Mouse (Mus musculus): Measurements from ENCODE around the gene Sorcs3.

Gene Sorcs3

DNA sequence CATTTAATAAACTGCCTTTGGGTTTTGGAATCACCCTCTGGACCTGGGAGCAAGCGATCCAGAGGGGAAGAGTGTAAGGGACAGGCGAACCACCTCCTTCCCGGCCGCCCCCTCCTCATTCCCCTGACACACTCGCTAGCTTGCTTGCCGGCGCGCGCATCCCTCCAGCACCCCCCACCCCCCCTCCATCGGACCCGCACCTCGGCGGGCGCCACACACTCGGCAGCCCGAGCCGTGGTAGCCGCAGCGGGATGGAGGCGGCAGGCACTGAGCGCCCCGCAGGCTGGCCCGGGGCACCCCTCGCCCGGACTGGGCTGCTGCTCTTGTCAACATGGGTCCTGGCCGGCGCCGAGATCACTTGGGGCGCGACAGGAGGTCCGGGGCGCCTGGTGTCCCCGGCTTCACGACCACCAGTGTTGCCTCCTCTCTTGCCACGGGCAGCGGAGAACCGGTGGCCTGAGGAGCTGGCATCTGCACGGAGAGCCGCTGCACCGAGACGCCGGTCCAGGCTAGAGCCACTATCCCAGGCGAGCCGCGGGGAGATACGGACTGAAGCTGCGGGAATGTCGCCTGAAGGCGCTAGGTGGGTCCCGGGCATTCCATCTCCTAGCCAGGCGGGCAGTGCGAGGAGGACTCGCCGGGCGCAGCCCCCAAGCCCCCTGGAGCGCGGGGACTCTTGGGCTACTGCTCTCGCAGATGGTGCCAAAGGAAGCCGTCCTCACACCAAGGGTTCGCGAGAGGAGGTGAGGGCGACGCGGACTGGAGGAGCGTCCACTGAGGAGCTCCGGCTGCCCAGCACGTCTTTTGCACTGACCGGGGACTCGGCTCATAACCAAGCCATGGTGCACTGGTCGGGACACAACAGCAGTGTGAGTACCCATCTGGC, at the start of gene Sorcs3:
Gene Sorcs3, plus strand, starts transcription at position 97 of the 886 bp plus-strand sequence.
- DNase-seq (ENCODE audit: low read depth, low spot score), result no peak

DNA sequence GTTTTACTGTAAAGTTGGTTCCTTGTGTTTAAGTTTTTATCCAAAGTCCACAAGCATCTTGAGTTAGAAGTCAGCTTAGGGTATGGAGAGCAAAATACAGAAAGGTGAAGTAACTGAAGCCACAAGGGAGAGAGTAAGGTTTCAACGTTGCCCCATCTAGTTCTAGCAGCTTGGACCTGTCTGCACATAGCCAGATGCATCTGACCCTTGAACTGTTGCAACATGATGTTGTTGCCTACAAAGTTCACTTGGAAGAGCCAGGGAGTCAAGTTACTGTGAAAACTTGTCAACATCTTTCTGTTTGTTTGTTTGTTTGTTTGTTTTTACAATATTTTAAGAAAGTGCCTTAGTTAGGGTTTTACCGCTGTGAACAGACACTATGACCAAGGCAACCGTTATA, 40.5 kb upstream of the Sorcs3 start:
- no peak for DNase-seq (ENCODE audit: low read depth, low spot score)

DNA sequence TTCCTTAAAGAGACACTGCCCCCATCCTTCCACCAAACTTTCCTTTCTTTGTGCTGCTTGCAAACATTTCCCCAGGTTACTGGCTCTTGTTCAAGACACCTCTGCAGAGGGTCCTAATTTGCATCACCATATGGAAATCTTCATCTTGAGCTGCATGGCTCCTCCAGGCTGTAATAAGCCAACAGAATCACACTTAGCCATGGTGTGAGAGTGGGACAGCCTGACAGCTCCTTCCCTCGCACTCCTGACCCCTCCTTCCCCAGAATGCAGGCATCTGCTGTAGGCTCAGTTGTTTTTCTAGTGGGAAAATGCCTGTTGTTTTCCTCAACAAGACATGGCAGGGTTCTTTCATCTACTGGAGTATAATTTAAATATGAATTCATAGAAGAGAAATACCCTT, 38.7 kb upstream of the Sorcs3 start:
- no peak for DNase-seq (ENCODE audit: low read depth, low spot score)

DNA sequence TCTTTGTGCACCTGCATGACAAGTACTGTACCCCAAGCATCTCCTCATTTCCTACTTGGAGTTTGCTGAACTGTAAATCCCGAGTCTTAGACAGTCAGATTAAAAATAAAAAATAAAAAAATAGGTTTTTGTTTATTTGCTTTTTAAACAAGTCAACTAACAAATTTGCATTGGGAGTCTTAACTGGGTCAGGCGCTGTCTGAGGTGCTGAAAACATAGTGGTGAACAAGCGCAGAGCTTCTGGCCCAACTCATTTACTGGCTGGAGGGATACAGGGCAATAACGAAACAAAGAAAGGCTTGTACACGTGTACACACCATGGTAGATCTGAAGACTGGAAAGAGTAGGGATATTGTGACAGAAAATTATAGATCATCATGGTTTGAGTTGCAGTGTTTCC, 37.5 kb upstream of the Sorcs3 start:
- no peak for DNase-seq (ENCODE audit: low read depth, low spot score)

DNA sequence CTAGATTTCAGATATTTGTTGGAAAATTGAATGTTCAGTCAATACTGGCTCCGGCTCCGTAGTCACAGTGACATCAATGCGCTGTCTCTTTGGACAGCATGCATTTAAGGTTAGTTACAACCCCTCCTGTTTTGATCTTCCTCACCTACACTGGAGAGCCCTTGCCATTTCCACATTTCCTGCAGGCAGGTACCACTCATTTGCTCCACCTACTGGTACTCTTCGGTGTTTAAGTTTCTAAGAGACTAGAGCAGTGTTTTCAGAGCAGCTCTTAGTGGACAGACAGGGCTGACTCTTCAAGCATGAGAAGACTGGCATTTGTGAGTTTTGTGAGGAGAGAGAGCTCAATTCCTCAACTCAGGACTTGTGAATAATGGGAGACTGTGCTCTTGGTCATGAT, 31.1 kb upstream of the Sorcs3 start:
- DNase-seq (ENCODE audit: low read depth, low spot score), result no peak

DNA sequence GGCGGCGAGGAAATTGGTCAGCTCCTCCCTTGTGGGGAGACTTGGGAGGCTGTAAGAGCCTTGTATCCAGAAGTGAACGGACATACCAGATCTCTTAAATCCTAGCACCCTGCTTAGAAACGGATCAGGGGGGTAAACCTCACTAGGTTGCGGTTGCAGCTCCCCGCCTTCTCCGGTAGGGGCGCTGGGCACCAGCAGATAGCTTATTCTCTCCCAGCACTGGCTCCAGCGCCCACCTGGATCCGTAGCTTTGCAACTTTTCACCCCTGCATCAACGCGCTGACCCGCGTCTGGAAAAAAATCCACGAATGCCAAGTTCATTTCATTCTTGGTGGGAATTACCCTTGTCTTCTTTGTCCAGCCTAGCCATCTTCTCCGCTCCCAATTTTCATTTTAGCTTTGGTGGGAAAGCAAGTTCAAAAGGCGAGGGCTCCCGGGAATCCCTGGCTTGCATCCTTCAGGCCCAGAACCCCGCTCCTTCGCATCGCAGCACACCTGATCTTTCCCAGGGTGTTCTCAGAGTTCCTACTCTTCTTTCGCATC, 1.8 kb upstream of the Sorcs3 start:
- DNase-seq (ENCODE audit: low read depth, low spot score), result no peak

DNA sequence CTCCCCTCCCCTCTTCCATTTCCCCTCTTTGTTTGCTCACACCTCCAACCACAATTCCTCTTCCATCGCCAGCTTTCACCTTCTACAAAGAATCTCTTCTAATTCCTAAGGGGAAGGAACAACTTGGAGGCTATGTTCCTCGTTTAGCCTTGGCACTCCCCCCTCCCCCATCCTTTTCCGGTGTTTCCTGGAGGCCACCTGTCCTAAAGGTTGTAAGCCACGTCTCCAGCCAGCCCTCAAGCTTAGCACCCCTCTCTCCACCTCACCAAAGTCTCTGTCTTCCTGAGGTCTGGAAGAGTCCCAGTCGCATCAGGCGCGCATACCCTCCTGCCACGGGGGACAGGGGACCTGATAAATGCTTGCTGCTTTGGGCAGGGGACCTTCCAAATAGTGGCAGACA, 1.3 kb upstream of the Sorcs3 start:
- DNase-seq (ENCODE audit: low read depth, low spot score), result no peak

DNA sequence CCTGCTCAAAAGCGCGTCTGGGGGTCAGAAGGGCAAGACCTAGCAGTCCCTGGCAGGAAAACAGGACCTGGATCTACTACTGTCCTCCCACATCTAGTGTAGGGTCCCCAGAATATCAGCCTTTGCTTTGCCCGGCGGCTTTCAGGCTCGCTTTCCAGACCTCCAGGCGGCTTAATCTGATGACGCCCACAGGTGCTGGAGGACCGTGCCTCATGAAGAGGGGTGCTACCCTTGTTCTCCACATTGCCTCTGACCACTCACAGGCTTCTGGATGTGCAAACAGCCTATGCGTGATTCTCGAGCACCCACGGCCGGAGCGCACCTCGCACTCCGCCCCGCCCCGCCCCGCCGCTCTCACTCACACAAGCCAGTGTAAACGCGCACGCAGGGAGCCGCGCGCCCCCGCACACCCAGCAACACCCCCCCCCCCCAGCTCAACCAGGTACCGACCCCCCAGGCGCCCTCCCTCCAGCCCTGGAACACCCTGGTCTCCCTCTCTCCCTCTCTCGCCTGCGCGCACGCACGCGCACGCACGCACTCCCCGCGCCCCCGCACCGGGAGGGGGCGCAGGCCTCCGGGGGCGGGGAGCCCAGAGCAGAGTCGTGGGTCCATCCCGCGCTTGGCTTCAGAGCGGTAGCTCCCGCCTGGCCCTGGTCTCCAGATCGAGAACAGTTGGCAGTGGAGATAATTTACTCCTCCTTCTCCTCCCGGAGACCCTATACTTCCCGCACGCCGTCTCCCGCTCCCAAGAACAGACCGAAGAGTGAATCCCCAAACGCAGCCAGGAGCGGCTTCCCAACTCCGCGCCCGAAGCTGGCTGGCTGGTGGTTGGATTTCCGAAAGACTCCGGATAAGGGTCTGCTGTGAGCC, 698 bp upstream of the Sorcs3 start:
- no peak for DNase-seq (ENCODE audit: low read depth, low spot score)

DNA sequence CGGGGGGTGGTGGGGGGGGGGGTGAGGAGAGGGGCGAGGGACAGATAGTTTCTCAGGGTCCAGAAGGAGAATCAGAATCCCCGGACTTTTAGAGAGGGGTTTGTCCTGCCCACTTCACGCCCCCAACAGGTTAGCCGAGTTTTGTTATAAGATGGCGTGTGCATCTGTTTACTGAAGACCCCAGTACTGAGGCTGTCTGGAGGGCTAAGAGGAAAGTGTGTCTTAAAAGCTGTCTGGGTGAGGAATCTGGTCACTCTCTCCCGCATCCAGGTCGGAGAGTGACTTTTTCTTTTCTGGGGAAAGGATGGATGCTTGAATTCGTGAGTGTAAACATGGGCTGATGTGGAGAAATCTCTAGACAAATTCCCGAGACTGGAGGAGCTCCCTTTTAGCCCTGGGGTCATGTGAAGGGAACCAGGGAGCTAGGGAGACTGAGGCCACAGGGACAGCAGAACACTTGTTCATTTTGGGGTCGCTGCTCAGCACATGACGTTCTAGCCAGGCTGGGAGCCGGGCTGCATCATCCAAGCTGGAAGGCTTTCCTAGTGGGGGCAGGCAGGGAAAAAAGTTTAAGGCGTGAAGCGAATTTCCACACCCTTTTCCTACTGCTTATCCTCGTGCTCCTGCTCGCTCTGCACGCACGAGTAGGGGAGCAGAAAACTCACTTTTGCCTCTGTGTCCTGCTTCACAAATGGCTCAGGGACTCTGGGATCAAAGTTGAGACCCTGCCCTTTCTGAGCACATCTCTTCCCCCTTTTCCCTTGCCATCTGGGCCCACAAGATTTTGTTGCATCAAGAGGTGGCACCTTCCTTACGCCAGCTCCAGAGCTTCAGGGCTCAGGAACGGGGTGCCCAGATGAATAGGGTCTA, 1.3 kb downstream of the Sorcs3 start:
- DNase-seq (ENCODE audit: low read depth, low spot score), result no peak

DNA sequence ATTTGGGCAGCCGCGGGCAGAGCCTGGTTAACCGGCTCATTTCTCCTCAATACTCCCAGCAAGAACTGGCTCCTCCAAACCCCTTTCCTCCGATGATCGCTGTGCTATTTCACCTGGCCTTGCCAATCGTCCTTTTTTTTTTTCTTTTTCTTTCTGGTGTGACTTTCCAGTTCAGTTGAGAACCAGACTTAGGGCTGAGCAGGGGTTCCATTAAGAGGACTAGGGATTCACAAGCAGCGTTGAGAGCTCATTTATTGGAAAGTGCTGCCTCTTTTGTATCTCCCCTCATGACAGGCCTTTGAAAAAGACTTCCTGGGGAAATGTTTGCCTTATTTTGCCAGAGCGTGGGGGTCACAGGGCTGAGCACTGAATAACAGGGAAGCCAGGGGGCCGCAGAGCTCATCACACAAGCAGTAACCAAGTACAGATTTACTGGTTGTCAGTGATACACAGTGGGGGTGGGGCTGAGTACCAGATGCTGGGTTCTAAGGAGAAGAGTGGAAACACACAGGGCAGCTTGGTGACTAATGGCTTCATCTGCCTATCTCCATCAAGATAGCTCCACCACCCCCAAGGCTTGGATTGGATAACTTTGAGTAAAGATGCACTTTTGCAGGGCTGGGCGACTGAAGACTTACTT, 2.0 kb downstream of the Sorcs3 start:
- DNase-seq (ENCODE audit: low read depth, low spot score), result no peak

DNA sequence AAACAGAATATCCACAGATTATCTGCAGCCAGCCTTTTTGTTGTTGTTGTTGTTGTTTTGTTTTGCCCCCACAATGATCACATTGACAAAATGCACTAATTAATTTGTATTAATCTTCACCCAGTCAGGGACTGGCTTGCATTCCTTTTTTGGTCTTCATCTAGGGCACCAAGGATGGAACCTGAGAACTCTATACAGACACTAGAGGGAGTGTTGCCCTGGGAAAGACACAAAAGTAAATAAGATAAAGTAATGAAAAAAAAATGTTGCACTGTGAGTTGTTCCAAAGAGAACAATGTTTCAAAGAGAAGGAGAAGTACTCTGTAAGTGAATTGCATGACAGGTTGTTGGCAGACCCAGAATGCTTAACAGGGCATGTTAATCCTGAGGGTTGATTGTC, 9.6 kb downstream of the Sorcs3 start:
- no peak for DNase-seq (ENCODE audit: low read depth, low spot score)

DNA sequence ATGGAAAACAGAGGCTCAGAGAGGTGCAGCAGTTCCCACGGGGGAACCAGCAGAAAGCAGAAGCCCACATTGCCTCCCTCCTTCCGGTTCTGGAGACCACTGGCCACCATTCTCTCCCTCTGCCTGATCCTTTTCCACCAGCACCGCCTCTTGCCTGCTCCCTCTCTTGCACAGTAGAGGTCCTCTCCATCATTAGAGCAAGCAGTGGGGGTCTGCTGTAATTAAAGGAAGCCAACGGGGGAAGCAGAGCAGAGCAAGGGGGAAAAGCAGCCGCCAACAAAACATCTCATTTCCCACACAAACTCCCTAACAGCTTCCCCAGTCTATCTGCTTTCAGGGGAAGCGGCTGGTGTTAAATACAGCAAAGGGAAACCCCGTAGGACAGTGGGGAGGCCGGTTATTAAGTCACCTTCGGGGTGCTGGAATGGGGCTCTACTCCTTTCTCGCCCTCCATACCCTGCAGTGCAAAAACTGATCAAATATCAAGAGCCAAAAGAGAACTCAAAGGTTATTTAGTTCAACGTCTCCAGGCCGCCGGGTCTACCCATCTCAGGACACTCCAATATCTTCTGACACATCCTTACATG, 32.1 kb downstream of the Sorcs3 start:
- no peak for DNase-seq (ENCODE audit: low read depth, low spot score)

DNA sequence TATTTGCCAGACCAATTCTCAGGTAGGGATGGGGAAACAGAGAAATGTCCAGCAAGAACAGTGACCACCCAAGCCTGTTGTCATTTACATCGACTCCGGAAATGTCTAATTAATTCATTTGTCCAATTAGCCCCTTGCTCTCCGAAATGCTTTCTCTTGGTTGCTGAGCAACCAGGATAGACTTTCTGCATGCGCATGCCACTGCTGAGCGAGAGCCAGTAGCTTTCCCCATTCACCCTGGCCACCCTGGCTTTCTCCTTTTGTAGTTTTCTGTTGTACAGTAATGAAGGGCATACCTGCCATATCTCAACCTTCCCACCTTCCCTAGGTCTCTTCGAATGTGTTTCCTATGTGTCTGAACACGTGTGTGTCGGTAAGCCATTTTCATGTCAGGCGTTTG, 32.6 kb downstream of the Sorcs3 start:
- DNase-seq (ENCODE audit: low read depth, low spot score), result no peak

DNA sequence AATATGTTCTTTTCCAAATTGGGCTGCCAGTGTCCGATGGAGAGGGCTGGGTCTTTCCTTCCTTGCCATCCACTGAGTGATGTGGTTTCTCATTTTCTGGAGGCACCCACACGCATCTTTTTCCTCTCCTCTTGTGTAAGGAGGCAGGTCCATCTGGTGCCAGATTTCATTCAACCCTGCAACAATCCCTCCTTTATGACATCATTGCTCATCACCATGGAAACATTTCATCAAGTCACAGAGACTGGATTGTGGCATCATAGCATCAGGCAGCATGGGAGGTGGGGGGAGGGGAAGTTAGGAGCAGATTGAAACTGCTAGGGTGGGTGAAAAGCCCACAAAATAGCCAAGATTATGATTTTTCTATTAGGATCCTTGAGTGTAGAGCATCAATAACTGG, 35.1 kb downstream of the Sorcs3 start:
- no peak for DNase-seq (ENCODE audit: low read depth, low spot score)

DNA sequence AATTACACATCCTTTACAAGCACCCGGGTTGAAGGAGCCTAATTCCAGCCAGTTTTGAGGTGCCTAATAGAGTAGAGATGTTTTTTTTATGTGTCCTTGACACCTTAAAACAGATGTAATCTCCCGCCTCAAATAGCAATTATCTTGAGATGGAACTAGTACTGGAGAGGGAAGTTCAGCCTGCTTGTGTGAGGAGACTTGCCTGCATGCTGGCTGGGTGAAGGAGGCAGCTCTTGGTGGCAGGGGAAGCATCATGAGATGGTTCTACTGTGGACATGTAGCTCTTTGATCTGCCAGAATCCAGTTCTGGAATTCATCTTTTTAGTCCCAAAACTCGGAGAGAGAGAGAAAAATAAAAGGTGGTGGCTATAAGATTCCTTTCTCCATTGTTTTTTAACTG, 38.2 kb downstream of the Sorcs3 start:
- DNase-seq (ENCODE audit: low read depth, low spot score), result no peak

DNA sequence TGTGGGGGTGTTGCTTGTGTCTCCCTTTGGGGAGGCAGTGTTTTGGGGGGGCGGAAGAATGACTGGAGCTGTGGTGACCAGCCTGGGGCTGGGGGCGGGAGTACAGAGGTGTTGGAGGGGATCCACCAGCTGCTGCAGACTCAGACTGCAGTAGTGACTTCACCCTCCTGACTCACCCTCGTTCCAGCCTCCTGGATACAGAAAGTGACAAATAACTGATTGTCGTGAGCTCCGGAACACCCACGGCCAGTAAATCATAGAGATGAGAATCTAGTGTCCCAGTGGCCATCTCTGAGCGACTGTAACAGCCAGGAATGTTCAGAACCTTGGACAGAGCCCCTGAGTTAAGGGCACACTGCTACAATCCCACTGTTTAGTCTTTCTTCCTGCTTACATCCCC, 53.4 kb downstream of the Sorcs3 start:
- DNase-seq (ENCODE audit: low read depth, low spot score), result no peak

DNA sequence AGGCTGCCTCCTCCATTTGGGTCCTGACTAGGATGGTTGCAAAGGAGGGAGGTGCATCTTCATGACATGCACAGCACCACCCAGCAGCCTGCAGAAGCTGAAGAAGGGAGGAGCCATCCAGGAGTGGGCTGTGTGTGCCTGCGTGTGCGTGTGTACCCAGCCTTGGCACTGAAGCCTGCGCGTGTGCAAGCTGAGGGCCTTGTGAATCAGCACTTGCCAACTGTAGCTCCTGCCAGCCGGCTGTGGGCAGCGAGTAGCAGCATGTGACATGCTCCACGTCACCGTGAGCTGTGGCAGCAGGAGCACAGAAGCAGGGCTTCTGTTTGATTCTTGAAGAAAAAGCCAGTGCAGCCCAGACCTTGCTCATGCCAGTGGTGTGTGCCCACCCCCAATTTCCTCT, 54.8 kb downstream of the Sorcs3 start:
- no peak for DNase-seq (ENCODE audit: low read depth, low spot score)

DNA sequence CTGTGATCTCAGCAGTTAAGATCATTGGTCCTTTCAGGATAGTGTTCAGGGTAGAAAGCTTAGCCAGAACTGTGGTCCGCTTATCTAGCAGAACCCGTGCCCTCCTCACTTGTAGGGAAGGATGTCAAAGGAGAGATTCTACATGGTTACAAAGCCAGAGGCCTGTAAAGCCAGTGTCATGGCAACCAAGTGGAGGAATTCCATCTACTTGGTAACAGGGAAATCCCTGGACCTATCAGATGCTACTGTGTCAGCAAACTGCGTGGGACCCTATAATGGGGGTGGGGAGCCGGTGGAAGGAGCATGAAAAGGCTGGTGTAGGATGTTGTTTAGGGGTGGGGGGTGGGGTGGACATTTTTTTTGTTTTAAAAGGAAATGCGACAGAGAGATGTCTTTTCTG, 57.9 kb downstream of the Sorcs3 start:
- no peak for DNase-seq (ENCODE audit: low read depth, low spot score)

DNA sequence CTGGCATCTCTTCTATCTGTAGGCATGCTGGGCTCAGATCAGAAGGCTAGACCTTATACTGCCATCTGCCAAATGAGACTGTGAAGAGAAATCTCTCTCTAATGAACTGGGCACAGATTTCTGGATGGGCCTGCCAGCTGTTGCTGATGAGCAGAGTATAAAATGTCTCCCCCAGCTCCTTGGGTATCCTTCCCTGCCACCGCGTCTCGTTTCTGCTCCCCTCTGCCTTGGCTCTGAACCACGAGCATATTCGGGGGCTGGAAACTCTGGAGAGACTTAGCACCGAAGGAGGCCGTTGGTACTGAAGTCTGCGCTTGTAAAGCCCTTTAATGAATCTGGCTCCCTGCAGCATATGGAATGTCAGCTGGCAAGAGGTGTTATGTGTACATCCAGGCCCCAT, 74.4 kb downstream of the Sorcs3 start:
- no peak for DNase-seq (ENCODE audit: low read depth, low spot score)

DNA sequence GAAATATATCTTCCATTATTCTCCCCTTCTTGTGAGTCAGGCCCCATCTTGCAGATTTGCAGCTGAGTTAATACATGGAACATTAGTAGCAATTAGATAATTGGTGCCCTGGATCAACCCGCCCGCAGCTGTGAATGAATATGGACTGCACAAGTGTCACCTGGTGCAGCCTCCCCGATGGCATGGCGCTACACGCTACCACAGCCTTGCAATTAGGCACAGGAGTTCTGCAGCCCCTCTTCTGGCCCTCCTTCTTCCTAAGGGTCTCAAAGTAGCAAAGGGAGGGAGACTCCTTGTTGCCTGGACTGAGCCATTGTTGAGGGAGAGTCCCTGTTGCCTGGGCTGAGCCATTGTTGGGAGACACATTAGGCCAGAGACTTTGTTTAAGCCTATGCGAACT, 76.4 kb downstream of the Sorcs3 start:
- DNase-seq (ENCODE audit: low read depth, low spot score), result no peak

DNA sequence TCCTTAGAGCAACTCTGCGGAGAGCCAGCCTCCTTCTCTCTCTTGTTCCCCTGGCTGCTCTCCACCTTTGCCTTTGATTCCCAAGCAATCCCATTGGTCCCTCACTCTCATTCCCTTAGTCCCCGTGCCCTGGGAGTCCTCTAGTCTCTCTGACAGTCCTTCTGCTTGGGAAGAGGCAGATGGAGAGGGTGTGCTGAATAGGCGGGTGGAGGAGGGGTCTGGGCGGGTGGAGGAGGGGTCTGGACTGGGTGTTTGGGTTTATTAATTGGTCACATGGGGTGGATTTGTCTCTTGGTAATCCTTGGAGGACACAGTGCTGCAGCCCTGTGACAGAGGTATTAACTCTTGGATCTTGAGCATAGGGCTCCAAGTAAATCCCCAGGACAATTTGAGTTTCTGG, 77.4 kb downstream of the Sorcs3 start:
- DNase-seq (ENCODE audit: low read depth, low spot score), result no peak

Data from c-Kit-negative CD71-positive TER-119-positive erythroid progenitor cells, embryonic 14.5 days (primary cell).